9 mouse cellular contexts compared by ENCODE assay signal in genomic region chr10:45334925-45335324, GRCm38 (mm10). TPM values are rescaled to one million over a fixed set of nuclear protein-coding genes. Genes with fewer than 3 reads are reported as not detected.
A peak's percentile ranks its signal among the peaks of the same experiment; 100 is the strongest.
DNase-seq lines count a peak whose midpoint lies in the region; ATAC-seq lines count a peak whose summit lies in the region.
"Had no signal": no experiment of that assay in that cellular context is flagged by ENCODE, and none has a peak within 500 bp of the region (broad histone marks: within the 10 kb centered on the region; RNA-seq: fewer than 3 reads in every experiment).

No protein-coding gene starts in this region.

- H3K9me3 ChIP-seq in liver, embryonic 11.5 days (ENCODE audit: control insufficient read depth, low read length) = no peaks in the 10 kb centered on the region
- no peaks in the 10 kb centered on the region for H3K9me3 ChIP-seq in forebrain, embryonic 13.5 days (replicated peaks)
- no peaks in the 10 kb centered on the region for H3K9me3 ChIP-seq in limb, embryonic 13.5 days
- no peaks in the 10 kb centered on the region for H3K9me3 ChIP-seq in neural tube, embryonic 15.5 days (replicated peaks)

- 35% methylated on average over 7 of the region's 7 CpGs for WGBS in liver, embryonic 11.5 days
- WGBS in forebrain, embryonic 13.5 days = 19% methylated on average over 7 of the region's 7 CpGs
- WGBS in limb, embryonic 13.5 days = 13% methylated on average over 7 of the region's 7 CpGs
- 18% methylated on average over 7 of the region's 7 CpGs for WGBS in neural tube, embryonic 15.5 days

- peaks cover 34% of the 10 kb centered on the region for H3K27me3 ChIP-seq in liver, embryonic 11.5 days (replicated peaks; ENCODE audit: control insufficient read depth, insufficient read depth, low read length)
- H3K27me3 ChIP-seq in forebrain, embryonic 13.5 days = peaks cover 31% of the 10 kb centered on the region
- peaks cover 11% of the 10 kb centered on the region for H3K27me3 ChIP-seq in limb, embryonic 13.5 days
- H3K27me3 ChIP-seq in neural tube, embryonic 15.5 days (replicated peaks) = peaks cover 13% of the 10 kb centered on the region; the same call in 1 of the 2 replicates

- H3K4me1 ChIP-seq in liver, embryonic 11.5 days (replicated peaks; ENCODE audit: control insufficient read depth, insufficient read depth, low read length) = no peaks in the 10 kb centered on the region
- H3K4me1 ChIP-seq in forebrain, embryonic 13.5 days = no peaks in the 10 kb centered on the region
- H3K4me1 ChIP-seq in limb, embryonic 13.5 days = peaks cover 2% of the 10 kb centered on the region; the same call in 1 of the 2 replicates
- H3K4me1 ChIP-seq in neural tube, embryonic 15.5 days = peaks cover 7% of the 10 kb centered on the region; the same call in 1 of the 2 replicates

- no peaks in the 10 kb centered on the region for H3K36me3 ChIP-seq in liver, embryonic 11.5 days (ENCODE audit: control insufficient read depth, insufficient read depth, low read length)
- H3K36me3 ChIP-seq in forebrain, embryonic 13.5 days (ENCODE audit: poor library complexity, severe bottlenecking) = no peaks in the 10 kb centered on the region
- no peaks in the 10 kb centered on the region for H3K36me3 ChIP-seq in limb, embryonic 13.5 days
- no peaks in the 10 kb centered on the region for H3K36me3 ChIP-seq in neural tube, embryonic 15.5 days

- H3K9ac ChIP-seq in liver, embryonic 11.5 days (ENCODE audit: low read depth, low read length) = no peak overlapping the region
- H3K9ac ChIP-seq in forebrain, embryonic 13.5 days = no peak overlapping the region
- H3K9ac ChIP-seq in limb, embryonic 13.5 days = no peak overlapping the region
- no peak overlapping the region for H3K9ac ChIP-seq in neural tube, embryonic 15.5 days (replicated peaks)

- no peak overlapping the region for H3K27ac ChIP-seq in liver, embryonic 11.5 days (ENCODE audit: low read depth, low read length)
- H3K27ac ChIP-seq in forebrain, embryonic 13.5 days = no peak overlapping the region
- H3K27ac ChIP-seq in limb, embryonic 13.5 days = no peak overlapping the region
- H3K27ac ChIP-seq in neural tube, embryonic 15.5 days (replicated peaks) = no peak overlapping the region

- H3K4me2 ChIP-seq in liver, embryonic 11.5 days = peak overlapping the region; percentile 81
- H3K4me2 ChIP-seq in forebrain, embryonic 13.5 days = peak overlapping the region; percentile 90
- peak overlapping the region; percentile 72 for H3K4me2 ChIP-seq in limb, embryonic 13.5 days (replicated peaks)
- H3K4me2 ChIP-seq in neural tube, embryonic 15.5 days = peak overlapping the region; percentile 75

- no peak for ATAC-seq in liver, embryonic 11.5 days (replicated peaks; ENCODE audit: low FRiP score)
- peak; percentile 29; the same call in 1 of the 2 replicates for ATAC-seq in forebrain, embryonic 13.5 days
- peak; percentile 51 for ATAC-seq in limb, embryonic 13.5 days (ENCODE audit: low FRiP score, low read depth)
- peak; percentile 72 for ATAC-seq in neural tube, embryonic 15.5 days (ENCODE audit: low FRiP score)

- H3K4me3 ChIP-seq in liver, embryonic 11.5 days (ENCODE audit: low read depth, low read length) = peak overlapping the region; percentile 62
- peak overlapping the region; percentile 70 for H3K4me3 ChIP-seq in forebrain, embryonic 13.5 days
- H3K4me3 ChIP-seq in limb, embryonic 13.5 days = peak overlapping the region; percentile 72
- peak overlapping the region; percentile 68 for H3K4me3 ChIP-seq in neural tube, embryonic 15.5 days (replicated peaks)

- no peak for DNase-seq in liver, embryonic 11.5 days (ENCODE audit: low spot score)
- DNase-seq in liver = no peak
- DNase-seq in cerebellum, postnatal 14 days = no peak
- no peak for DNase-seq in natural killer cell, adult 2 months (ENCODE audit: low spot score in 2 of 2)
- no peak for DNase-seq in kidney, postnatal 36 days
- DNase-seq: cerebellum, adult 8-10 months had no signal

RNA-seq across cellular contexts. Expression of gene Bves, which starts 0.6 kb away (rescaled TPM):
- polyA plus RNA-seq in liver, embryonic 11.5 days (2014; fragmentation: Nextera tagmentation; extraction: Ambion mirVana) = 1.2 and 1.4 TPM in 2 replicates
- 0.75 and 1.3 TPM in 2 replicates for polyA plus RNA-seq in forebrain, embryonic 13.5 days (2015; fragmentation: Nextera tagmentation; extraction: Ambion mirVana)
- 4.6 and 6.5 TPM in 2 replicates for polyA plus RNA-seq in limb, embryonic 13.5 days (2015; fragmentation: Nextera tagmentation; extraction: Ambion mirVana)
- 3.0 and 3.3 TPM in 2 replicates for polyA plus RNA-seq in neural tube, embryonic 15.5 days (2015; fragmentation: Nextera tagmentation; extraction: Ambion mirVana)
